Mouse (Mus musculus): ENCODE data around the gene Adssl1. TPM values are rescaled to one million over a fixed set of nuclear protein-coding genes. Genes with fewer than 3 reads are reported as not detected.

Adssl1 gene
- total and polyA plus RNA-seq, 2 experiments = 21.7 to 26.7 TPM

DNA sequence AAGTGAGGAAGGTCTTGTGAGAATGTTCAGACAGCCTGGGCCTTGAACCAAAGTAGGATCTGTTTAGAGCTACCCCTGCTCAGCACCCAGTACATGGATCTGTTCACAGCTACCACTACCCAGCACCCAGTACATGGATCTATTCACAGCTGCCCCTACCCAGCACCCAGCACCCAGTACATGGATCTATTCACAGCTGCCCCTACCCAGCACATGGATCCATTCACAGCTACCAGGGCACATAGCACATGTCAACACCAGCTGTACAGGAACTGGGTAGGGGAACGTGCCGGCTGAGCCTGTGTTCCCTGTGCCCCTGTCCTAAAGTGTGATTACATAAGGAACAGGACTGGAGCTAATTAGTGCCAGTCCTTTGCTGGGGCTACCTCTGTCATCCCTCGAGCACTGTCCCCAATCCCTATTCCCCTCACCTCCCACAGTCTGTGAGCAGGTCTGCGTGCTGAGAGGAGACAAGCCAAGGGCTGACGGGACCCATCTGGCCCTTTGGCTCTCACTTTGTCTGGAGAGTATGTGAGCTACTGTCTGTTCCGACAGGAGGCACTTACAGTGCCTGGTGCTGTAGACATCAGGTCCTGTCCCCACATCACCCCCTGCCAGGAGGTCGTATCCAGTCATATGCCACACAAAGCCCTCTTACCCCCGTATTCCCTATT lies 29.1 kb upstream of the Adssl1 start:
- no peaks in the 10 kb centered on the region for H3K36me3 ChIP-seq (ENCODE audit: control insufficient read depth, insufficient read depth, low read length)
- 0 out of 2 replicates have a peak overlapping the region, but pooled peaks have one; percentile 8 for H3K9ac ChIP-seq (ENCODE audit: low read depth, low read length)
- H3K4me3 ChIP-seq (ENCODE audit: insufficient read depth, low read depth, low read length) = no peak overlapping the region
- no peak for TF ChIP-seq POLR2A (IDR thresholded peaks at IDR 0.05; ENCODE audit: extremely low read depth, insufficient read depth, low read length)
- peak; percentile 49 for DNase-seq (ENCODE audit: extremely low read depth, low read depth, low spot score)
- peaks cover 27% of the 10 kb centered on the region for H3K4me1 ChIP-seq (ENCODE audit: control insufficient read depth, insufficient read depth, low read length)
- peaks cover 40% of the 10 kb centered on the region; the same call in 1 of the 2 replicates for H3K79me2 ChIP-seq (ENCODE audit: control insufficient read depth, insufficient read depth, low read length)
- H3K27ac ChIP-seq (replicated peaks; ENCODE audit: insufficient read depth, low read depth, low read length) = no peak overlapping the region
- 64% methylated on average over 8 of the region's 8 CpGs for WGBS
- H3K27me3 ChIP-seq (ENCODE audit: control insufficient read depth, insufficient read depth, low read length) = no peaks in the 10 kb centered on the region

DNA sequence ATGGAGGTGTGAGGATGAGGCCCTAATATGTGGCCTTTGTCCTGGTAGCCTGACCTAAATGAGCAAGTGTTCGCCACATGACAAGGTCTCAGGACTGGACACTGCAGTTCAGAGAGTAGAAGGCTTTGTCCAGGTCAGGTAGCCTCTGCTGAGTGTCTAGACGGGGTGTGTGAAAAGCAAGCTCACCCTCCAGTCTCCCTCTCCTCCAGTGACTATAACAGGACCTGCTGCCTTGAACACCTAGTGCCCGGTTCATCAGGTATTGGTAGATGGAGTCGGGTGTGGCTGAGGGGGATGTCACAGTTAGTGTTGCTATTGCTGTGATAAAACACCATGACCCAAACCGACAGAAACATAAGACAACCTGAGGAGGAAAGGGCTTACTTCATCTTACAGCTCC lies 28.6 kb upstream of the Adssl1 start:
- H3K4me1 ChIP-seq (ENCODE audit: control insufficient read depth, insufficient read depth, low read length) = peaks cover 23% of the 10 kb centered on the region
- no peaks in the 10 kb centered on the region for H3K27me3 ChIP-seq (ENCODE audit: control insufficient read depth, insufficient read depth, low read length)
- no peak overlapping the region for H3K9ac ChIP-seq (ENCODE audit: low read depth, low read length)
- no peak overlapping the region for H3K4me3 ChIP-seq (ENCODE audit: insufficient read depth, low read depth, low read length)
- H3K36me3 ChIP-seq (ENCODE audit: control insufficient read depth, insufficient read depth, low read length) = no peaks in the 10 kb centered on the region
- peak; percentile 65 for DNase-seq (ENCODE audit: extremely low read depth, low read depth, low spot score)
- H3K79me2 ChIP-seq (ENCODE audit: control insufficient read depth, insufficient read depth, low read length) = peaks cover 40% of the 10 kb centered on the region; the same call in 1 of the 2 replicates
- no peak for TF ChIP-seq CTCF (IDR thresholded peaks at IDR 0.05; ENCODE audit: low read depth, low read length)
- TF ChIP-seq POLR2A (IDR thresholded peaks at IDR 0.05; ENCODE audit: extremely low read depth, insufficient read depth, low read length) = no peak
- H3K27ac ChIP-seq (replicated peaks; ENCODE audit: insufficient read depth, low read depth, low read length) = no peak overlapping the region
- 80% methylated on average over 5 of the region's 5 CpGs for WGBS

DNA sequence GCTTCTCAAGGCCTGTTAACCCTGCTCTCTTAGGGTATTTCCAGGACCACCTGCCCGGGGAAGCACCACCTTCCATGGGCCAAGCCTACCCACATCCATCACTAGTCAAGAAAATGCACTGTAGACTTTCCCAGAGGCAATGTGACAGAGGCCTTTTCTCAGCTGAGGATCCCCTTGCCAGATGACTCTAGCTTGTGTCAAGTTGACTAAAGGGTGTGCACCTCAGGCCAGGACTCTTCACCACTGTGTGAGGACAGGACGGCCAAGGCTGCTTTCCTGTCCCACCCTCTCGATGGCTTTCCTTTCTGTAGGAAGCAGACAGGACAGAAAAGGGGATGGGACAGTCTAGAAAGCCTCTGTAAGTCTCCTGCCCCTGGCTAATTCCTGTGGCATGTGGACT lies 28.1 kb upstream of the Adssl1 start:
- H3K4me1 ChIP-seq (ENCODE audit: control insufficient read depth, insufficient read depth, low read length) = peaks cover 23% of the 10 kb centered on the region; the same call in 1 of the 2 replicates
- H3K79me2 ChIP-seq (ENCODE audit: control insufficient read depth, insufficient read depth, low read length) = peaks cover 40% of the 10 kb centered on the region; the same call in 1 of the 2 replicates
- H3K9ac ChIP-seq (ENCODE audit: low read depth, low read length) = no peak overlapping the region
- no peaks in the 10 kb centered on the region for H3K27me3 ChIP-seq (ENCODE audit: control insufficient read depth, insufficient read depth, low read length)
- no peak for DNase-seq (ENCODE audit: extremely low read depth, low read depth, low spot score)
- no peak overlapping the region for H3K27ac ChIP-seq (replicated peaks; ENCODE audit: insufficient read depth, low read depth, low read length)
- H3K36me3 ChIP-seq (ENCODE audit: control insufficient read depth, insufficient read depth, low read length) = no peaks in the 10 kb centered on the region
- 77% methylated on average over 3 of the region's 3 CpGs for WGBS
- no peak overlapping the region for H3K4me3 ChIP-seq (ENCODE audit: insufficient read depth, low read depth, low read length)
- TF ChIP-seq CTCF (IDR thresholded peaks at IDR 0.05; ENCODE audit: low read depth, low read length) (no peak), POLR2A (IDR thresholded peaks at IDR 0.05; ENCODE audit: extremely low read depth, insufficient read depth, low read length) (no peak)

DNA sequence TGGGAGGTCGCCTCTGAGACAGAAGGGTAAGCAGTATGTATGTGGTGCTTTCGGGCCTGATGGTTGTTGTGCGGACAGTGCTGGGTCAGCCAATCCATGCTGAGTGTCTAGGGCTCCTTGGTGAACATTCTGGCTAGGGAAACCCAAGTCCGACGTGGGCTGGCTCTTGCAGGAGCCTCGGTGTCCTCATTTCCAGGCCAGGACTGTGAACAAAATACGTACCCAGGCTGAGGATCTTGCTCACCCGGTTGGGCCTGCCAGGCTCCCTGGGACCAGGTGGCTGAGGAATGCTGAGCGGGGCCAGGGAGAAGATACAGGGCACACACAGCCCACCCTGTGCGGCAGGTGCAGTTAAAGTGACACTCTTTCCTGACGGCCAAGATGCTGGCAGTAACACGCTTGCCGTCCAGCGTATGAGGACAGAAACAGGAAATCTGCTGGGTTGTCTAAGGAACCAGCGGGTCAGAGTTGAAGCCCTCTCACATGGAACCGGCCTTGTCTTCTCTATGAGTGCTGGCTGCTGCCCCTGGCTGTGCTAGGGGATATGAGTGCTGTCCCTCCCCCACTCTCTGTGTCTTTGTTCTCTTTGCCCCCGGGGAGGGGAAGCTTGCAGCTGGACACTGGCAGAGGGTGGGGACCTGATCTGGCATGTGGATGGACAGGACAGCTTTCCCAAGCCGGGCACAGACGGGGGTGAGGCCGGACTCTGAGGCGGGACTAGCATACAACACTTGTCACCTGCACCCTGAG lies 26.7 kb upstream of the Adssl1 start:
- Histone ChIP-seq H3K4me1 (ENCODE audit: control insufficient read depth, insufficient read depth, low read length) (peaks cover 24% of the 10 kb centered on the region), H3K27ac (replicated peaks; ENCODE audit: insufficient read depth, low read depth, low read length) (no peak overlapping the region), H3K79me2 (ENCODE audit: control insufficient read depth, insufficient read depth, low read length) (peaks cover 41% of the 10 kb centered on the region; the same call in 1 of the 2 replicates), H3K9ac (ENCODE audit: low read depth, low read length) (no peak overlapping the region), H3K27me3 (ENCODE audit: control insufficient read depth, insufficient read depth, low read length) (no peaks in the 10 kb centered on the region), H3K36me3 (ENCODE audit: control insufficient read depth, insufficient read depth, low read length) (no peaks in the 10 kb centered on the region), H3K4me3 (ENCODE audit: insufficient read depth, low read depth, low read length) (no peak overlapping the region)
- no peak for DNase-seq (ENCODE audit: extremely low read depth, low read depth, low spot score)
- 72% methylated on average over 21 of the region's 21 CpGs for WGBS
- TF ChIP-seq CTCF (IDR thresholded peaks at IDR 0.05; ENCODE audit: low read depth, low read length) (no peak), POLR2A (IDR thresholded peaks at IDR 0.05; ENCODE audit: extremely low read depth, insufficient read depth, low read length) (no peak)

DNA sequence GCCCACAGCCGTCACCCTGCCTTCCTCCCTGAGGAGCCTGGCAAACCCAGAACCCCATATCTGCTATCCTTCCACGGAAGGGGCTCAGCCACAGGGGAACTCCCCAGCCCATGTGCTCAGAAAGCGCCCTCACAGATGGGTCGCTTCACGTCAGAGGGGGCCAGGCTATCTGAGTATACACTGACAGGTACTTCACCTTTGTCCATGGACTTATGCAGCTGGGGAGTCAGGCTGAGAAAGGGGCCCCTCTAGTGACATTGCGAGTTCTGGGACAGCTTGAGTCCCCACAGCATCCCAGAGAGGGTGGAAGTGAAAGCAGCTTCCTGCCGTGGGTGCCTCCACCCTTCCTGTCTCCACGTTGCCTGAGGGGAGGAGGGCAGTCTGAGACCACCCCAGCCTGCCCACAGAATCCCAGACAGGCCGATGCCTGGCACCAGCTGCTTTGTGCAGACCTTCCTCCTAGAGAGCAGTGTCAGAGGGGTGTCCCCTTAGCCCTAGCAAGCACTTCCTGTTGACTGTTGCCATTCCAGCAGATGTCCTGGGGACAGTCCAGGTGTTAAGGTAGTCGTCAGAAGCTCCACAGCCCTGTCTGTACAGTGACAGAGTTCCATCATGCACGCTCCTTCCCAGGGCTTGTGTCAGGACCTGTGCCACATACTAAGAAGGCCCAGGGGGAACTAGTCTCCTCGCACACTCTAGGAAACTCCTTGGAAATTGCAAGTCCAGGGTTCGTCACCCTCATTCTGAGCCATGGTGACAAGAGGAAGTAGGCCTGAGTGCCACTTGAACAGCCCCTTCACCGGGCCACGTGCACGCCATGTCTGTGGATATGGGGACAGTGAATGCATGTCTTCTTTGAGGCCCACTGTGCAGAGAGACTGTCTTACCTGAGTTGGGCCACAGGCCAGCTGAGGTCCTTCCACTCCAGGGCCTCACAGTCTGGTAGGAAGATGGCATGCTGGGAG lies 25.6 kb upstream of the Adssl1 start:
- Histone ChIP-seq H3K4me1 (ENCODE audit: control insufficient read depth, insufficient read depth, low read length) (peaks cover 24% of the 10 kb centered on the region), H3K4me3 (ENCODE audit: insufficient read depth, low read depth, low read length) (no peak overlapping the region), H3K9ac (ENCODE audit: low read depth, low read length) (no peak overlapping the region), H3K36me3 (ENCODE audit: control insufficient read depth, insufficient read depth, low read length) (no peaks in the 10 kb centered on the region), H3K79me2 (ENCODE audit: control insufficient read depth, insufficient read depth, low read length) (peaks cover 40% of the 10 kb centered on the region; the same call in 1 of the 2 replicates), H3K27ac (replicated peaks; ENCODE audit: insufficient read depth, low read depth, low read length) (0 out of 2 replicates have a peak overlapping the region, but pooled peaks have one; percentile 4), H3K27me3 (ENCODE audit: control insufficient read depth, insufficient read depth, low read length) (no peaks in the 10 kb centered on the region)
- TF ChIP-seq POLR2A (IDR thresholded peaks at IDR 0.05; ENCODE audit: extremely low read depth, insufficient read depth, low read length) (no peak), CTCF (IDR thresholded peaks at IDR 0.05; ENCODE audit: low read depth, low read length) (no peak)
- WGBS = 68% methylated on average over 16 of the region's 16 CpGs
- DNase-seq (ENCODE audit: extremely low read depth, low read depth, low spot score) = no peak
